Mouse (Mus musculus) mouse embryonic stem cell (cell line): ENCODE results near the gene Pafah2.
"Not testable (repeated sequence)": the region's sequence is repeated elsewhere in the genome, so short reads cannot be mapped to it uniquely, and the experiment has no call there.

Experiments used
- in situ Hi-C, 2 experiments: fragments of 300-500 bp; cut with MboI; formaldehyde crosslinking; loops; 1 replicate in 1 of 2; 3 replicates in 1 of 2; pipeline ENCODE4 v1.14.3; 2019 to 2020; ENCODE audit warnings: low sequenced_read_pairs in 2 of 2, low pct_unique_long_range_greater_than_20kb in 1 of 2, mixed read lengths in 1 of 2; ENCODE audit not compliant: unreplicated experiment in 1 of 2

Gene Pafah2

DNA sequence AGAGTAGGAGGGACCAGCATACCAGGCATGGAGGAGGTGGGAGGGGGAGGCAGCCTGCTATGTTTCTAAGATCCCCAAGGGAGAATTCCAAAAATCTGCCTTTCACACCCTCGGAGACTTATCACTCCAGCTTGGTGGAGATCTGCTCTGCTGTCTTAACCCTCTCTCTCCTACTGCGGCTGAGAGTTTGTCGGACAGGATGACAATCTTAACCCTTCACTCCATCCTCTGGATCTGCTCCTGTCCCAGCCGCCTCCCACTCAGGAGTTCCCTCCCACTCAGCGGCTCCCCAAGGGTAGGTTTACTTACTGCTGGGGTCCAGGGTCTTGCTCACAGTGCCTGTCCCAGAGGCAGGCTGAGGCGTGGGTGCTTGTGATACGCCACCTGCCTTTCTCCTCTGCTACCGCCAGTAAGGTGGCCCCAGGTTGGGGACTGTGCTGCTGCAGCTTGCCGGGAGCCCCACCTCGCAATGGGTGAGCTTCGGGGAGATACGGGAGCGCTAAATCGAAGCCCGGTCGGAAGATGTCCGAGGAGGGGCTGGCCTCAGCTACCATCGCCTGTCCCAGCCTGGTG is 25.4 kb upstream of the Pafah2 start:
- in situ Hi-C loops: no loop called here

DNA sequence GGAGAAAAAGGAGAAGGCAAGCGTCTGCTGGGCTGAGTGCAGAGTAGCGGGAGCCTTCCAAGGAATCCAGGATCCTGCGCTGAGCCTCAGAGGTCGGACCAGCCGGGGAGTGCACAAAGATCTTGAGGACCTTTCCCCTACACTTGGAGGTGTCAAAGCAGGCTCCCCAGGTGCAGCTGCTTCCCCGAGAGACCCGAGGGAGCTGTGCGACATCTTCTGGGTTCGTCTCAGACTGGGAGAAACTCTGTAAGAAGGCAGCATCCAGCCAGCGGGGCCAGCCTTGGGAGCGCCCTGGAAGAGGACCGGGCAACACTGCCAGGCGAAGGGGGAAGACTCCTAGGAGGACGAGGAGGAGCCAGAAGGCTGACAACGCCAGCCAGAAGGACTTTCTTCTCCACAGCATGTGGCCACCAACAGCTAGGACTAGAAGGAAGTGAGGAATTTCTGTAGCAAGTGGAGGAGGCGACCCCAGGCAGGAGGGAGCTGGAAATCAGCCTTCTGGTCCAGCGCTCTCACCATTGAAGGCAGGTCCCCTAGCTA is 24.7 kb upstream of the Pafah2 start:
- in situ Hi-C loops: no loop called here

DNA sequence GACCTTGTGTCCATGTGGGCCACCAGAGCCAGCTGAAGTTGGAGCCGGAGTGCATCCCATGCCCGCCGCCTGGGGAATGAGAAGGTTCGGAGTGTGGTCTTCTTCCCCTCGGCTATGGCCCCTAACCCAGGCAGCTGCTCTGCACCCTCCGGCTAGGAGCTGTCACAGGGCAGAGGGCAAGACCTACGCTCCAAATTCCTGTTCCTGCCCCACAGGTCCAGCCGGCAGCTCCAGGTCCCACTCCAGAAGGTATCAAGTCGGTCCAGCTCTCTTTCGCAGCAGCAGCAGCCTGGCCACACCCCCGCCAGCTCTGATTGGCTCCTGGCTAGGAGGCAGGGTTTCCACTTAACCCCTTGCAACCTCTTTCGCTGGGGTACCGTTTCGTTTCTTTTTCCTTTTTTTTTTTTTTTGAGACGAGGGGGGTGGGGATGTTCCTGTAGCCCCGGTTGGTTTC is 23.8 kb upstream of the Pafah2 start:
- in situ Hi-C loops: no loop called here

DNA sequence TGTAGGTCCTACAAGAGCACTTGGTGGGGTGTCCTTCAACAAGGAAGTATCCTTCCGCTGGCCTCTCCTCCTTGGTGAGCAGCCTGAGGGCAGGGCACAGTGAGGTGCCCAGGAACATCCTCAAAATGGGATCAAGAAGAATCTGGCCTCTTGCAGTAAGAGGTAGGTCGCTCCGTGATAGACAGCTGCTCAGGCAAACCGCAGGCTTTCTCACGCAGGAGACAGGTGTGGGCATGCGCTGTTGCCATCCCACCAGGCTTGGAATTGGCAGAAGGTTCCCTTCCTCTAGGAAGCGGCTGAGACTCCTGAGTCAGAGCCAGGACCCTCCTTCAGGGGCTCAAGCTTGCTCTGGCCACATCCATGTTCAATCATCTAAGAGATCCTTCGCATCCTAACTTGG is 22.8 kb upstream of the Pafah2 start:
- in situ Hi-C loops: no loop called here

DNA sequence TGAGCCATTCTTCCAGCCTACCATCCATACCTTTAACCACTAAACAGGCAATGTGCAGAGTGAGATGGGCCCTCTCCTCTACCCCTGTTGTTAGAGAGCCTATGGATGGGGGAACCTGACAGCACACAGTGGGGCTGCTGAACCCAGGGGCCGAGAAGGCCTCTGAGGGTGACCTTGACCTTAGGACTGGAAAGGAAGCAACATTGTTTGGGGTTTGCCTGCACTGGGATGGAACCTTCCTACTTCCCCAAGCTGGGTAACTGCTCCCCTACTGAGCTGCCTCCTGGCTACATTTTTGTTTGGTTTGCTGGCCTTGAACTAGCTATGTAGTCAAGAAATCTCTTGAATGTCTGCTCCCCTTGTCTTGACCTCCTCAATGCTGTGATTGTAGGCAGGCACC is 21.8 kb upstream of the Pafah2 start:
- in situ Hi-C loops: no loop called here

DNA sequence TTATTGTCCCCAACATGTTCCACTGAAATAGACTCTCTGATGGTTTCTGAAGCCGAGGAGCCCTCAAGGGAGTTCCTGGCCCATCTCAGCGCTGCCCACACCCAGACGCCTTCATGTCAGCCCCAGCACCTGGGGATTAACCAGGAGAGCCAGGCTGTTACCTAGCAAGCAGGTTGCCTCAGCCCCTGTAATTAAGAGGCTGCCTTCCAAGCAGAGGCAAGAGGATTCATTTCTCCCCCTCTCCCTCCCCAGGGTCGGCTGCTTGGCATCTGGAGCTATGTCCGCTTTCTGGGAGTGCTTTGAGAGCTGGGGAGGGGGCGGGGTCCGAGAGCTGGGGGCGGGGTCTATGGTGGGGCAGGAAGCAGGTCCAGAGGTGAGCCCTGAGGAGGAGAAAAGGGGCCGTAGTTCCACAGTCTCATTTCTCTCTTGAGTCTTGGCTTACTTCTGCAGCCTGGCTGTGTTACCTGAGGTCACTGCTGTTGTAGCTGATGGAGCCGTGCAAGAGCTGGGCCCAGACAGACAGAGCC is 18.0 kb upstream of the Pafah2 start:
- in situ Hi-C loops: no loop called here

DNA sequence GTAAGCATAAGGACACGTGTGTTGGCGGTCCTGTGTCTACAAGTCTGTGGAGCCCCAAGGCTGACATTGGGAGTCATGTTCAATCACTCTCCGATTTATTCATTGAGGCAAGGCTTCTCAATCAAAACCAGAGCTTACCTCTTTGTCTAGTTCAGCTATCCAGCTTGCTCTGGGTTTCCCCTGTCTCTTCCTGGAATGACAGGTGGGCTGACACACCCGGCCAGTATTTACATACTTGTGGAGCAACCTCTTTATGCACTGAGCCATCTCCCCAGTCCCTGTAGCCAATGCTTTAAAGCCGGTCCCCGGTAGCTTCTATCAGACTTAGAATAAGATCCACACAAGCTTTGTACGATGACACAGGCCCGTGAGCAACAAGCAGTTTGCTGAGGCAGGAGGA is 16.6 kb upstream of the Pafah2 start:
- in situ Hi-C loops: no loop called here

DNA sequence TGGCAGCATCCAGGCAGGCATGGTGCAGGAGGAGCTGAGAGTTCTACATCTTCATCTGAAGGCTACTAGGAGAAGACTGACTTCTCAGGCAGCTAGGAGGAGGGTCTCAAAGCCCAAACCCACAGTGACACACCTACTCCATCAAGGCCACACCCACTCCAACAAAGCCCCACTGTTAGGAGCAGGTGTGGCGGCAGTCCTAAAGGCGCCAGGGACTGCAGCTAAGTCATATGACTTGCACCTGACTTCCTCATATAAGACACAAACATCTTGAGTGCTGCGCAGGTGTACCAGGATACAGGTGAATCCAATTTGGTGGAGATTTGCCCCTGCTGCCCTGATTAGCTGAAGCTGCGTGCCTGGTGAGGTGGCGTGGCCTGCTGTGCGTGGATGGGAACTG is 12.4 kb upstream of the Pafah2 start, which contains the start of gene Extl1:
Gene Extl1 (minus strand): TSS at position 101 of the 400 bp plus-strand sequence.
- in situ Hi-C loops: not testable (repeated sequence)

DNA sequence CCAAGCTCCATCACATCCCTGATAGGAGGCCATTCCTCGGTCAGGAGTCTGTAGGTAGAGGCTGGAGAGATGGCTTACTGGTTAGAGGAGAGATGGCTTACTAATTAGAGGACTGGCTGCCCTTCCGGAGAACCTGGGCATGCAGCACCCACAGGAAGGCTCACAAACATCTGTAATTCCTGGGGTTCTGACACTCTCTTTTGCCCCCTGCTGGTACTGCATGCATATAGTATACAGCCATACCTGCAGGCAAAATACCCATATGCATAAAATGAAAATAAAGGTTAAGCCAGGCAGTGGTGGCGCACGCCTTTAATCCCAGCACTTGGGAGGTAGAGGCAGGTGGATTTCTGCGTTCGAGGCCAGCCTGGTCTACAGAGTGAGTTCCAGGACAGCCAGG is 8.9 kb upstream of the Pafah2 start:
- in situ Hi-C loops: no loop called here

DNA sequence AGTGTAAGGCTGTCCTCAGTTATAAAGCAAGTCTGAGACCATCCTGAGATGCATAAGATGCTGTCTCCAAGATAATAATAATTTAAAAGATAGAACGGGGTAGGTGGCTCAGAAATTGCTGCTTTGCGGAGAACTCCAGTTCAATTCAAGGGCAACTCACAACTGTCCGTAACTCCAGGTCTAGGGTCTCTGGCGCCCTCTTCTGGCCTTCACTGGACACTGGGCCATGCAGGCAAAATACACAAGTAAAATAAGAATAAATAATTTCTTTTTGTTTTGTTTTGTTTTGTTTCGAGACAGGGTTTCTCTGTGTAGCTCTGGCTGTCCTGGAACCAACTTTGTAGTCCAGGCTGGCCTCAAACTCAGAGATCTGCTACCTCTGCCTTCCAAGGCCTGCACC is 7.7 kb upstream of the Pafah2 start:
- in situ Hi-C loops: no loop called here

DNA sequence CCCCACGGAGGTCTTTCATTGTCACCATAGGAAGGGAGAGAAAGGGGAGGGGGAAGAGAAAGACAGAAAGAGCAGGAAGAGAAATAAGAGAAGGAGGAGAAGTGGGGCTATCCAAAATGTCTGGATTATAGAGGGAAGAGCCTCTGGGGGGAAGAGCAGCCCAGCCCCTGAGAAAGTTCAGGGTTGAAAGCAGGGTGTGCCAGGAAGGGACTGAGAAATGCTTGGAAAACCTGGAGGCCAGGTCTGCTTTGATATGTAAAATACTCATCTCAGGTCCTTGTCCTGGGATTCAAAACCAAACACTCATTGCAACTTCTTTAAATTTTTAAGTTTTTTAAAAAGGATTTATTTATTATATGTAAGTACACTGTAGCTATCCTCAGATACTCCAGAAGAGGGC is 4.5 kb upstream of the Pafah2 start:
- in situ Hi-C loops: loop anchor here (5.0 to 10.0 kb wide), 2 partner anchors 77 to 84 kb away; partner anchors contain the start of gene Trim63 (in 1 of the 2)

DNA sequence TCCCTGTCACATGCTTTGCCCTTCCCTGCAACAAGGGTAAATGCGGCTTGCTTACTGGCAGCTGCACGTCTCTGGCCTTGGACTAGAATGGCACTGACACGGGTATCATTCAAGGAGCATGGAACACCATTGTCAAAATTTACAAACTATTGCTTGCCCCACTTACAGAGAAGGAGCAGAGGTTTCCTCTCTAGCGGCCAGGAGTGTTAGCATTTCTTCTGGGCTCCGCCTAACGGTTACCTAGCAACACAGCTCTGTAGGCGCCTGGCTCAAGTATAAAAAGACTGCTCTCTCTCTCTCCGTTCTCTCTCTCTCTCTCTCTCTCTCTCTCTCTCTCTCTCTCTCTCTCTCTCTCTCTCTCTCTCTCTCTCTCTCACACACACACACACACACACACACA is 3.5 kb upstream of the Pafah2 start:
- in situ Hi-C loops: loop anchor here (5.0 to 10.0 kb wide), 2 partner anchors 78 to 85 kb away; partner anchors contain the start of gene Trim63 (in 1 of the 2)

DNA sequence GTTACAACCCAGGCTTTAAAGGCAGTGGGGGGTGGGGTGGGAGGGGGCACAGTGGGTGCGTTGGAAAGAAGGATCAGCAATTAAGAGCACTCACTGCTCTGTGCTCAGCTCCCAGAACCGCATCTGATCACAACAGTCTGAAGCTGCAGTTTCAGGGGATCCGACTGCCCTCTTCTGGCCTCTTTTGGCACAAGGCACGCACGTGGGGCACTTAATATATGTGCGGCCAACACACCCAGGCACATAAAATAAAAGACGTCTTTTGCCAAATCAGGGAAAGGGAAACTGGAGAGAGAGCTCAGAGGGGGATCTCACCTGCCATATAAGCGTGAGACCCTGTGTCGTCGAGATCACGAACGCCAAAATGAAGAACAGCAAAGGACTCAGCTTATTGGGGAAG is 3.1 kb upstream of the Pafah2 start:
- in situ Hi-C loops: loop anchor here (5.0 to 10.0 kb wide), 2 partner anchors 78 to 86 kb away; partner anchors contain the start of gene Trim63 (in 1 of the 2)

DNA sequence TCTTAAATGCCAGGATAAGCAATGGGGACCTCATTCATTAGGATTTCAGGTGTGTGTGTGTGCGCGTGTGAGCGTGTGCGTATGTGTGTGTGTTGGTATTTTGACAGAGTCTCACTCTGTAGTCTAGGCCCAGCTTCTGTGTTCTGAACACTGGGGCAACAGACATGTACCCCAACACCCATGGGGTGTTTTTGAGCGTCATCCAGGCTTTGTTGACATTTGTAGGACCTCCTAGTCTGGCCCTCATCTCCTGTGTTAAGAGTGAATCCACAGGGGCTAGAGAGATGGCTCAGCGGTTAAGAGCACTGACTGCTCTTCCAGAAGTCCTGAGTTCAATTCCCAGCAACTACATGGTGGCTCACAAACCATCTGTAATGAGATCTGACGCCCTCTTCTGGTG is 978 bp upstream of the Pafah2 start:
- in situ Hi-C loops: loop anchor here in 1 of 2 experiments (10.0 kb wide), 1 partner anchor 80 kb away; the partner anchor contains the start of gene Trim63

DNA sequence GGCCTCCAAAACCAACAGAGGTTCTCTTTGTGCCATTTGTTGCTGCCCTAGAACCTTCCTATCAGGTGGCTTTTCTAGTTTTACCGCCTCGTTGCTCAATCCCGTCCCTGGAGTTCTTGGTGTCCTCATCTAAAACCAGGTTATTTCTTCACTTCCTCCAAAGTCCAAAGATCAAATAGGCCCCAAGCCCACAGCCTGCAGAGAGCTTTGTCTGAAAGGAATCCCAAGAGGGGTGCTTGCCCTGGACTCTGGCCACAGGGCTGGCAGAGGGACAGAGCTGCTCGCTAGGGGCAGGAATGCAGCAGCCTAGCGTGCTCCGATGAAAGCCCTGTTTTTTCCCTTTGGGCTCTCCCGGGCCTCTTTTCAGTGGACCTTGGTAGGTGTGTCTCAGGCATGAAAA is 1.0 kb downstream of the Pafah2 start:
- in situ Hi-C loops: loop anchor here in 1 of 2 experiments (10.0 kb wide), 1 partner anchor 82 kb away; the partner anchor contains the start of gene Trim63

DNA sequence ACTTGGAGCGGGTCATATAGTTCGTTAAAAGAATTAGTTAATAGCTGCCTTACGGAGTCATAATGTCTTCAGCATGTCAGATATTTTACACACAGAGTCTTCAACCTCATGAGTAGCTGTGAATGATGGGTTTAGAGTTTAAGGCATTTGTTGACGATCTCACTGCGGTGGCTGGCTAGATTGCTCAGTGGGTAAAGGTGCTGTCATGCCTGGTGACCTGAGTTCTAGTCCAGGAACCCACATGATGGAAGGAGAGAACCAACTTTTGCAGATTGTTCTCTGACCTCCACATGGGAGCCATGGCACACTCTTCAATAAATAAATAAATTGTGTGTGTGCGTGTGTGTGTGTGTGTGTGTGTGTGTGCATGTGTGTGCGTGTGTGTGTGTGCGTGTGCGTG is 1.6 kb downstream of the Pafah2 start:
- in situ Hi-C loops: loop anchor here in 1 of 2 experiments (10.0 kb wide), 1 partner anchor 83 kb away; the partner anchor contains the start of gene Trim63

DNA sequence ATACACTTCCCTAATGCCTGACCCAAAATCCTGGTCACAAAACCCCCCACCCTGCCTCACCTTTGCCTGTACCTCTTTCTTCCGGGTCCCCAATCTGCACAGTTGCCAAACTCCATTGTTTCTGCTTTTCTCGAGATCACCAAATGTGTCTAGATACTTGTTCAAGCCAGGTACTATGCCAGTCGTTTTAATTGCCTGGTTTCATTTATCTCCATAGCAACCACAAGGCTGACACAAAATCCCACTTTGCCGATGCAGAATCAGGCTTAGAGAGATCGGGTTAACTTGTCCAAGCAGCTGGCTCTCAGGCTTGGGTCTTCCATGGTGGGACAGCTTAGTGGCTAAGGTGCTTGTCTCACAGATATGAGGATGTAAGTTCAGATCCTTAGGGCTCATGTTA is 4.1 kb downstream of the Pafah2 start:
- in situ Hi-C loops: loop anchor here in 1 of 2 experiments (5.0 kb wide), 1 partner anchor 77 kb away; no protein-coding TSS in a partner anchor

DNA sequence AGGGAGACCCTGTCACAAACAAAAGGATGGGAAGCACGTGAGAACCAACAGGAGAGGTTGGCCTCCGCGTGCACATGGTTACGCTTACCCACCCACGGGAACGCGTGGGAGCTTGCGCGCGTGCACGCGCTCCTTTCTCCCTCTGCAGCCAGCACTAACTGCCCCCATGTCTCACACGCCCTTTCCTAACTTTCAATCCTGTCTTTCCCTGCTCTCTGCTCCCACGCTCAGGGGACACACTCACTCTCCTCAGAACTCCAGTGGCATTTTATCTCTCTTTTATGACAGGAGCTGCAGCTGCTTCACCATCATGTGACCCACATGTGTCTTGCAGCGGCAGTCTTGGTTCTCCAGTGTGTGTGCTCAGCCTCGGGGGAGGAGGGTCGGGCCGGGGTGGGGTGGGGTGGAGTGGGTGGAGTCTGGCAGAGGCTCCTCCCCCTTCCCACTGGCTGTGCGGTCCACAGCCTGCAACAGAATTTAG is 5.1 kb downstream of the Pafah2 start:
- in situ Hi-C loops: loop anchor here in 1 of 2 experiments (5.0 kb wide), 1 partner anchor 76 kb away; no protein-coding TSS in a partner anchor

DNA sequence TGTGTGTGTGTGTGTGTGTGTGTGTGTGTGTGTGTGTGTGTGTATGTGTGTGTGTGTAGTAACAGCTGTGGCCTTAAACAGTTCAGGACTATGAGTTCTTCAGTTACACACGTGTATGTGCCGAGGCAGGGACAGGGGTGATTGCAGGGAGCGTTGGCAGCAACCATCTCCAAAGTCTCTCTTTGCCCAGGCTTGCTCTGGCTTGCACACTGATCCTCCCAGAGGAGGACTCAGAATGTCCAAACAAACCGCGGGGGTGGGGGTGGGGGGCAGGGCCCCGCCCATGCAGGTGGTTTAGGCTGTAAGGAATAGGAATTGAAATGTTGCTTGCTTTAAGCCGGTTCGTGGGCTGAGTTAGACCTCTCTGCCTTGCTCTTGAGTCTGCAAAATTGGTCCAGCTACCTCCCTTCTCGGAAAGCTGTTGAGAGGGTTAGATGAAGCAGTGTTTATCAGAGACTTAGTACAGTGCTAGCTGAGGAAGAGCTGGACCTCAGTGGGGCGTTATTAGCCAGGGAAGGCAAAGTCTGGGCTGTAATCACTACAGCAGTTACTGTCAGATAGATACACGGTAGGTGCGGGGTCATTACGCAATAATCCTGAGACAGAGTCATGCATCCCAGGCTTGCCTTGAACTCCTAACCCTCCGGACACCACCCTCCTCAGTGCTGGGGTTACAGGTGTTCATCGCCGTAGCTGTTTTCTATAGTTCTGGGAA is 5.9 kb downstream of the Pafah2 start:
- in situ Hi-C loops: loop anchor here in 1 of 2 experiments (5.0 kb wide), 1 partner anchor 75 kb away; no protein-coding TSS in a partner anchor
